Mouse (Mus musculus): ENCODE measurements around the gene Gm12394.

GRCm38 (mm10) chr4:42895118-42895517, 38.5 kb upstream of the Gm12394 start:
- TF ChIP-seq EP300 (IDR thresholded peaks at IDR 0.05; ENCODE audit: low read depth) = no peak
- TF ChIP-seq CTCF (IDR thresholded peaks at IDR 0.05; ENCODE audit: low read depth) = no peak
